Mouse (Mus musculus) lung, adult 2 months (tissue): ENCODE measurements around the gene Cd47. TPM values are rescaled to one million over a fixed set of nuclear protein-coding genes. Genes with fewer than 3 reads are reported as not detected.

ENCODE experiments used
- DNase-seq: peaks from one replicate; pipeline ENCODE4 v3.0.0; 2022
- H3K4me1 ChIP-seq: fragments of 200-500 bp; 2 replicates; pipeline ENCODE4 v1.6.1; 2011; ENCODE audit warnings: low read length; ENCODE audit not compliant: control insufficient read depth, insufficient read depth
- H3K4me3 ChIP-seq: fragments of 200-500 bp; replicated peaks from 2 replicates; pipeline ENCODE3; 2011; ENCODE audit warnings: low read depth, mild to moderate bottlenecking, control low read depth, low read length; ENCODE audit errors: extremely low read depth
- CTCF ChIP-seq: fragments of 200-500 bp; IDR thresholded peaks from 2 replicates; pipeline ENCODE4 v1.5.1; 2011; ENCODE audit warnings: mild to moderate bottlenecking, low read length, control low read depth; ENCODE audit not compliant: insufficient read depth
- POLR2A ChIP-seq: fragments of 200-500 bp; IDR thresholded peaks from 2 replicates; pipeline ENCODE4 v1.6.1; 2011; ENCODE audit warnings: low read depth, mild to moderate bottlenecking, control low read depth, low read length, borderline replicate concordance; ENCODE audit errors: extremely low read depth
- WGBS: fragments of 180-500 bp; shearing (Covaris S2); methylation state at CpG from one replicate; pipeline ENCODE4 v1.1.7; 2018; 5-methylcytosine and 5-hydroxymethylcytosine counted together
- polyA plus RNA-seq: library from polyadenylated mRNA; depleted of rRNA; stranded (reverse); fragments of >200 nt; gene quantifications from 2 replicates; pipeline ENCODE4 v1.2.3, GENCODE M21; 2012

Cd47 gene
- polyA plus RNA-seq, 1 experiment = 80.1 TPM

DNA sequence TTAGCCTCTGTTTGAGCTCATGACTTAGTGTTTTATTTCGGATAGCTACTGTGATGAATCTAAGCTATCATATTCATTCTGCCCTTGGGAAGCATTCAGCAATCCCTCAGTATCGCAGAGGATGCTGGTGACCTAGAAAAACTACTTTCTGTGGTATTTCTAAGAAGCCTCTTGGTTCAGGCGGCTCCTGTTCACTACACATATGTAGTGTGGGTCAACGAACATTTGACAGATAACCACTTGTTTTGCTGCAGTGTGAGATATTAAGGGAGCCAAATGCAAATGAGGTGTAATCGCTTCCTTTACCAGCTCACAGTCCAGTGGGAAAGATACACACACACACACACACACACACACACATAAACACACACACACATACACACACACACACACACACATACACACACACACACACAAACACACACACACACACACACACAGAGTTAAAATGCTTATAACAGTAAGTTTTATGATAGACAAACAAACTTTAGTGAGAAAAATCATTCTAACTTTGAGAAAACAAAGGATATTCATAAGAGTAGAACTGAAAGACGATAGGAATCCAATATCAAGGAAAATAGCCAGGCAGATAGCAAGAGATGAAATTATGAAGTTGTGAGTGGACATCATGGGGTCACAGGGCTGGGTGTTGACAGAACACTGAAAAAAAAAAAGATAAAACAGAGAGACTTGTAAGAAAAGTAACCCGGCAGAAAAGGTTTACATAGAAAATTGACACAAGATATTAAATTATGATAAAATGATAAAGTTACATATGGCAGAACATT is 28.5 kb upstream of the Cd47 start:
- DNase-seq = no peak
- H3K4me3 ChIP-seq = no peak overlapping the region
- no peaks in the 10 kb centered on the region for H3K4me1 ChIP-seq
- no peak for TF ChIP-seq POLR2A
- TF ChIP-seq CTCF = no peak
- 73% methylated on average over 7 of the region's 7 CpGs for WGBS

- no peak for TF ChIP-seq CTCF
- TF ChIP-seq POLR2A = no peak
- H3K4me3 ChIP-seq = no peak overlapping the region
- no peak for DNase-seq
- WGBS = 45% methylated on average over 1 of the region's 1 CpGs
- no peaks in the 10 kb centered on the region for H3K4me1 ChIP-seq
Observed at GRCm38 (mm10) chr16:49772576-49772975, 27.8 kb upstream of the Cd47 start.

DNA sequence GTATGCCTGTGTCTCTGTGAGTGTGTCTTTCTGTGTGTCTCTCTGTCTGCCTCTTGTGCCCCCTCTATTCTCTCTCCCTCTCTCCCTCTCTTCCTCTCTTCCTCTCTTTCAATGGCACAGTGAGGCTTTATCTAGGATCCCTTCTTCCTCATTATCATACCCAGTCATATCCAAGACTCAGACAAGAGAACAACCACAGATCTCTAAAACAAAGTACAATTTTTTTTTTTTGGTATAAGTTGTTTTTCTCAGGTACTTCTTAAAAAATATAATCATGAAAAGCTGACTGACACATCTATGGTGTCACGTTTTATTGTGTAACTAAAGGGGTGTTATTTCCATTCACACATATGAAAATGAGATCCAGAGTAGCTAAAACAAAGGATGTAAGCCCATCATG is 27.3 kb upstream of the Cd47 start:
- WGBS = 78% methylated on average over 1 of the region's 1 CpGs
- Histone ChIP-seq H3K4me3 (no peak overlapping the region), H3K4me1 (no peaks in the 10 kb centered on the region)
- no peak for DNase-seq
- TF ChIP-seq POLR2A = no peak
- TF ChIP-seq CTCF = no peak

- no peak for TF ChIP-seq CTCF
- Histone ChIP-seq H3K4me1 (no peaks in the 10 kb centered on the region), H3K4me3 (no peak overlapping the region)
- DNase-seq = no peak
- 79% methylated on average over 18 of the region's 18 CpGs for WGBS
Observed at GRCm38 (mm10) chr16:49774059-49775001, 26.0 kb upstream of the Cd47 start.

DNA sequence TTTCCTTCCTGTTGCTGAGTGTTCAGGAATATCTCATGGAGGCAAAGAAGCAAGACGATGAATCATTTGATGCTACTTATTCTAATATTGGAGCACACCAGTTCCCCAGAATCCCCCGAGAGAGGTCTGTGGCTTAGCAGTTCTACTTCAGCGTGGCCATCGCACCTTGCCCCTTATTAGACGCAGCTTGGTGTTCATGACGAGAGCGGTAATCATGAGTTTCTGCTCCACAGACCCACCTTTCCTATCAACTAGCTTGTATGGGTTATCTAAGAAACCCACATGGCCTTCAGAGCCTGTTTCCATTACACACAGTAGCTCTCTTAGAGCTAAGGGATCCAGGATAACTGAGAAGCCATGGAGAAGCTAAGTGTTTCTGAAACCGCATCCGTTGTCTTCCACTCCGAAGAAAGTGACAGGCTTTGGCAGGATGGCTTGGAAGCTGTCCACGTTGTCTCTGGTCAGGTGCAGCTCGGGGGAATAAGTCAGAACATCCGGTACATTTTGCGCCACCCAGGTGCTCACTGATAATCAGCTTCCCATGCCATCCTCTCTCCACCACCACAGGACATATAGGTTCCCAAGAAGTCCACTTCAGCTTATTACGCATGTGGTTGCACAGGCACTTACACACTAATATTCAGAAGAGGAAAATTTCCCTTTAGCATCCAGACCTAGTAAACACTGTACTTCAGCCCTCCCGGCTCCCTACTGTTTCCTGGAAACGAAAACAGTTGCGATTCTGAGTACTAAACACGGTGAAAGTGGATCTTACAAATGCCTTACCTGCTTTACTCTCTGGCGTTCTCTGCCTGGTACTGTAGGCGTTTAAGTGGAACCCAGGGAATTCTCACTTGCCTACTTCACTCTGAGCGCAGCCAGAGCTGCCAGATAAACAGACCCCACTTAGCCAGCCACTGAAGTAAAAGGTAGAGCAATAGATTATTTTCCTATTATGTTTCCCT is 25.0 kb upstream of the Cd47 start:
- H3K4me3 ChIP-seq = no peak overlapping the region
- 74% methylated on average over 22 of the region's 22 CpGs for WGBS

DNA sequence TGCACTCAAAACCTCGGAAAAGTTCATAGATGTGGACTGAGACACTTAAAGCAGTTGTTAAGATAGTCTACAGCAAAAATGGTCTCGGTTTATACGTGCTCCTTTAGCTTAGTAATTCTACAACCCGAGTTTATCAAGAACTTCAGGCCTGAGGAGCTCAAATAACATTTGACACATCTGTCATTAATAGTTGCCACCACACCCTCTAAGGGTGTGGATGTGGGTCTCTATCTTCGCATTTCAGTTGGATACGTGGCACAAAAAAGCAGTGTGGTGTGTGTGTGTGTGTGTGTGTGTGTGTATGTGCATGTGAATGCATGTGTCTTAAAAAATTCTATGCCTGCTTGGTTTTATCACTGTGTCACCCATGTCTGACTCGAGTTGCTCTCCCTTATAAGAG is 23.4 kb upstream of the Cd47 start:
- 70% methylated on average over 7 of the region's 7 CpGs for WGBS
- TF ChIP-seq CTCF (no peak), POLR2A (no peak)
- DNase-seq = no peak
- no peaks in the 10 kb centered on the region; the same call in 1 of the 2 replicates for H3K4me1 ChIP-seq
- no peak overlapping the region for H3K4me3 ChIP-seq

More for the DNA sequence above, 25.0 kb upstream of the Cd47 start:
- no peaks in the 10 kb centered on the region for H3K4me1 ChIP-seq
- DNase-seq = no peak
- TF ChIP-seq CTCF (no peak), POLR2A (no peak)

DNA sequence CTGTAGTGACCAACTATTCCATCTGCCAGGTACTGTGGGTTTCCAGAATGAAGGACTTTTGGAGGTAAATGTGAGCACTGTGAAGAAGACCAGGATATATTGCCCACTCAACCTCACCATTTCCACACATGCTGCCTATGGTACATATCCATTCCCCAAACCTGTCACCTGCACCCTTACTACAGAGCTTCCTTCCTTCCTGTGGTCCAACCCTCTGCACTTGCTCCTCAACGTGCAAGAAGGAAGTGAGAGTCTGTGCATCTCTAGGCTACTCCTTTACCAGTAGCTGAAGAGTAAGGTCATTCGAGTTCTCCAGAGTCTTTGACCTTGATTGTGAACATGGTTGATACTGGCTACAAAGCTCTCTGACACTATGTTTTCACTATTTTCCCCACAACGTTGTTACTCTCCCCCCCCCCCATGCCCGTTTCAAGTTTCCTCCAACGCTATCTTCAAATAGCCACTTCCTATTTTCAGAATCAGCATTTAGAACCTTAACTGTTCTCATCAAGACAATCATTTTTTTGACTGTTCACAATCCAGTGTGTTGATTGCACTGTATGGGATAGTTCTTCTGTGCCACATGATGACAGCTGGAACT is 18.7 kb upstream of the Cd47 start:
- no peak for DNase-seq
- H3K4me3 ChIP-seq = no peak overlapping the region
- no peak for TF ChIP-seq CTCF
- no peak for TF ChIP-seq POLR2A
- no peaks in the 10 kb centered on the region; the same call in 1 of the 2 replicates for H3K4me1 ChIP-seq
- WGBS = 58% methylated on average over 5 of the region's 5 CpGs

DNA sequence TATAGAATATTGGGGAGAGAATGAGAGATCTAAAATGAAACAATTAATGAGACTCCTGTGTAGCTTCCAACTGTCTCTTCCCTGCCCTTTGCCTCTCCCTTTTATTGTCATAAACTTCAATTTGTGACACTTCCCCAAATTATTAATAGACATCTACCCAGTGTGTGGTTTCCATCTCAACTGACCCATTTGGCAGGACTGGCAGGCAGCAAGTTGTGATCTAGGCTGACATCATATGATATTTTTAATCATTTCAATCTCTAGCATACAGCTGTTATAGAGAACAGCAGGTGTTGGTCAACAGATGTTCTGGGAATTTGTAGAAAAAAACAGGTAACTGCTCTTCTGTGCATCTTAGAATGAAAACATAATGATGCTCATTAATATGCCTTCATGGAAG is 17.0 kb upstream of the Cd47 start:
- no peak for TF ChIP-seq POLR2A
- no peak for TF ChIP-seq CTCF
- Histone ChIP-seq H3K4me1 (no peaks in the 10 kb centered on the region; the same call in 1 of the 2 replicates), H3K4me3 (no peak overlapping the region)
- no peak for DNase-seq
